Mouse (Mus musculus) colon, adult 2 months (tissue): ENCODE measurements around the gene Gm10665. TPM values are rescaled to one million over a fixed set of nuclear protein-coding genes. Genes with fewer than 3 reads are reported as not detected.

Experiments
- polyA plus RNA-seq: library from polyadenylated mRNA; depleted of rRNA; stranded (reverse); fragments of >200 nt; gene quantifications from 2 replicates; pipeline ENCODE4 v1.2.3, GENCODE M21; 2012; rRNA removed

Gene Gm10665
- not detected in 2 replicates for polyA plus RNA-seq

DNA sequence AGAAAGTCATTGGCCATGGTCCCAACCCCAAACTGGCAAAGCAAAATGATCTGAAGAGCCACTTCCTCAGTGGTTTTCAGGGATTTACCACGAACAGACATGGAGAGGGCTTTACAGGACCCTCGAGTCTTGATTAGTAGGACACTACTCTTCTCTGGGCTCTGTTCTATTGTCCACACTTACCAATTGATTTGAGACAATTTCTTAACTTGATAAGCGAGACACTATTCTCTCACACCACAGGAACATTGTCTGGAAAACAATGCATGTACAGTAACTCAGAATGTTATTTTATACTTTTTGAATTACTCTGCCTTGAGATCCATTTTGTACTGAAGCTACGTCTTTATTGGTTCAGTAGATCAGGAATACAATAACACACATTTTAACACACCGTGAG lies at the start of gene Gm10665:
TSS of gene Gm10665 (minus strand) at position 101 of the 400 bp plus-strand sequence.

GRCm38 (mm10) chr7:22499578-22499977 lies 35.7 kb upstream of the Gm10665 start, which contains the start of gene Vmn1r151:
Vmn1r151 (minus strand) TSS chr7:22499678.

DNA sequence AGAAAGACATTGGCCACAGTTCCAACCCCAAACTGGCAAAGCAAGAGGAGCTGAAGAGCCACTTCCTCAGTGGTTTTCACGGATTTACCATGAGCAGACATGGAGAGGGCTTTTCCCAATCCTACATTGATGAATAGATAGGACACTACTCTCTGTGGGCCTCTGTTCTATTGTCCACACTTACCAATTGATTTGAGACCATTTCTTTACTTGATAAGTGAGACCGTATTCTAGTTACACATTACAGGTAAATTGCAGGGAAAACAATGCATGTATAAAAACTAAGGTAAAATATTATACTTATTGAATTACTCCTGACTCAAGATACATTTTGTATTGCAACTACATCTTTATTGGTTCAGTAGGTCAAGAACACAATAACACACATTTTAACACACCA lies 25.7 kb downstream of the Gm10665 start, which contains the start of gene Vmn1r149:
TSS of gene Vmn1r149 (minus strand) at position 101 of the 400 bp plus-strand sequence.

DNA sequence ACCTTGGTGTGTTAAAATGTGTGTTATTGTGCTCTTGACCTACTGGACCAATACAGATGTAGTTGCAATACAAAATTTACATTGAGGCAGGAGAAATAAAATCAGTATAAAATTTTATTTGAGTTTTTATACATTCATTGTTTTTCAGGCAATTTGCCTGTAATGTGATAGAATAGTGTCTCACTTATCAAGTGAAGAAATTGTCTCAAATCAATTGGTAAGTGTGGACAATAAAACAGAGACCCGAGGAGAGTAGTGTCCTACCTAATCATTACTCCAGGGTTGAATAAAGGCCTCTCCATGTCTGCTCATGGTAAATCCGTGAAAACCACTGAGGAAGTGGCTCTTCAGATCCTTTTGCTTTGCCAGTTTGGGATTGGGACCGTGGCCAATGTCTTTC lies 50.6 kb downstream of the Gm10665 start, which contains the start of gene Vmn1r148:
TSS of gene Vmn1r148 (plus strand) at position 301 of the 400 bp plus-strand sequence.

Other genes with a start within 250 kb of the Gm10665 start
- gene Gm8453, start 234.6 kb downstream of the Gm10665 start, polyA plus RNA-seq, result not detected in 2 replicates
- gene Gm4187, start 134.4 kb downstream of the Gm10665 start, polyA plus RNA-seq, result not detected in 2 replicates
- gene Gm8660, start 93.0 kb downstream of the Gm10665 start, polyA plus RNA-seq, result not detected in 2 replicates
- not detected in 2 replicates for gene Vmn1r148, start 50.5 kb downstream of the Gm10665 start, polyA plus RNA-seq
- not detected in 2 replicates for gene Vmn1r149, start 25.8 kb downstream of the Gm10665 start, polyA plus RNA-seq
- not detected in 2 replicates for gene Vmn1r151, start 35.6 kb upstream of the Gm10665 start, polyA plus RNA-seq
- gene Vmn1r152, start 58.9 kb upstream of the Gm10665 start, polyA plus RNA-seq, result not detected in 2 replicates
- gene Gm8677, start 70.8 kb upstream of the Gm10665 start, polyA plus RNA-seq, result not detected in 2 replicates
- not detected in 2 replicates for gene Gm4201, start 101.3 kb upstream of the Gm10665 start, polyA plus RNA-seq
- gene Gm4565, start 124.1 kb upstream of the Gm10665 start, polyA plus RNA-seq, result not detected in 2 replicates
- gene Vmn1r155, start 193.9 kb upstream of the Gm10665 start, polyA plus RNA-seq, result not detected in 2 replicates
- gene Gm8693, start 228.2 kb upstream of the Gm10665 start, polyA plus RNA-seq, result not detected in 2 replicates